Mouse (Mus musculus) forebrain, postnatal 0 days (tissue): ENCODE measurements around the gene Ctsh. TPM values are rescaled to one million over a fixed set of nuclear protein-coding genes. Genes with fewer than 3 reads are reported as not detected.
"Not testable (repeated sequence)": the region's sequence is repeated elsewhere in the genome, so short reads cannot be mapped to it uniquely, and the experiment has no call there.

Experiments
- ATAC-seq: fragments of 200-750 bp; cut with Nextera tagmentation; 2 replicates; pipeline ENCODE4 v1.8.0; 2017; ENCODE audit warnings: mild to moderate bottlenecking, moderate library complexity
- DNase-seq: peaks from one replicate; pipeline ENCODE4 v3.0.0-alpha.2; 2015
- H3K27ac ChIP-seq: fragments of 300-500 bp; sonication (generic); 2 replicates; pipeline ENCODE4 v1.5.1; 2014; ENCODE audit warnings: low read depth, mild to moderate bottlenecking, antibody characterized with exemption, low read length, moderate library complexity, mixed read lengths
- H3K27me3 ChIP-seq: fragments of 300-500 bp; sonication (generic); 2 replicates; pipeline ENCODE4 v1.6.1; 2014; ENCODE audit warnings: mild to moderate bottlenecking, low read length, mixed read lengths; ENCODE audit not compliant: insufficient read depth
- H3K36me3 ChIP-seq: fragments of 300-500 bp; sonication (generic); 2 replicates; pipeline ENCODE4 v1.6.1; 2014; ENCODE audit warnings: mild to moderate bottlenecking, moderate library complexity; ENCODE audit not compliant: insufficient read depth
- H3K4me1 ChIP-seq: fragments of 300-500 bp; sonication (generic); 2 replicates; pipeline ENCODE4 v1.6.1; 2014; ENCODE audit warnings: antibody characterized with exemption; ENCODE audit not compliant: insufficient read depth
- H3K4me2 ChIP-seq: fragments of 300-500 bp; sonication (generic); 2 replicates; pipeline ENCODE4 v1.6.1; 2014; ENCODE audit warnings: low read depth, mild to moderate bottlenecking, moderate library complexity
- H3K4me3 ChIP-seq: fragments of 300-500 bp; sonication (generic); 2 replicates; pipeline ENCODE4 v1.5.1; 2014; ENCODE audit warnings: low read depth, low read length, mixed read lengths
- H3K9ac ChIP-seq: fragments of 300-500 bp; sonication (generic); 2 replicates; pipeline ENCODE4 v1.6.1; 2014; ENCODE audit warnings: mild to moderate bottlenecking
- H3K9me3 ChIP-seq: fragments of 300-500 bp; sonication (generic); 2 replicates; pipeline ENCODE4 v1.6.1; 2016; ENCODE audit warnings: low read length
- CTCF ChIP-seq: sonication (generic); IDR thresholded peaks from 2 replicates; pipeline ENCODE4 v1.5.1; 2016; ENCODE audit warnings: antibody characterized with exemption, control low read depth, low read depth
- WGBS: fragments of 180-500 bp; shearing (Covaris S2); extraction: QIAGEN DNeasy Blood & Tissue Kit; methylation state at CpG from one replicate; pipeline ENCODE4 v1.1.7; 2014; 5-methylcytosine and 5-hydroxymethylcytosine counted together
- polyA plus RNA-seq: library from polyadenylated mRNA; unstranded; fragments of >200 nt; fragmentation: Nextera tagmentation; extraction: Ambion mirVana; gene quantifications from 2 replicates; pipeline ENCODE4 v1.2.1, GENCODE M21; 2015
- total RNA-seq: library from RNA; depleted of rRNA; stranded (reverse); fragments of >200 nt; gene quantifications from 2 replicates; pipeline ENCODE4 v1.2.3, GENCODE M21; 2014

Ctsh gene
- total and polyA plus RNA-seq, 2 experiments from 2014 or later: 29.9 to 35.8 TPM

GRCm38 (mm10) chr9:90055911-90056310, 2.0 kb downstream of the Ctsh start:
- Histone ChIP-seq H3K4me3 (no peak overlapping the region), H3K27me3 (0 out of 2 replicates have a peak, but pooled peaks cover 6% of the 10 kb centered on the region), H3K4me2 (no peak overlapping the region), H3K9me3 (no peaks in the 10 kb centered on the region), H3K36me3 (no peaks in the 10 kb centered on the region), H3K9ac (no peak overlapping the region), H3K27ac (no peak overlapping the region), H3K4me1 (no peaks in the 10 kb centered on the region)
- 82% methylated on average over 3 of the region's 3 CpGs for WGBS
- ATAC-seq: no peak
- TF ChIP-seq CTCF: no peak
- no peak for DNase-seq

- Histone ChIP-seq H3K27ac (no peak overlapping the region), H3K4me3 (no peak overlapping the region), H3K4me2 (no peak overlapping the region), H3K4me1 (no peaks in the 10 kb centered on the region), H3K9ac (no peak overlapping the region), H3K27me3 (0 out of 2 replicates have a peak, but pooled peaks cover 6% of the 10 kb centered on the region), H3K9me3 (no peaks in the 10 kb centered on the region), H3K36me3 (no peaks in the 10 kb centered on the region)
- ATAC-seq (no peak), DNase-seq (no peak)
- WGBS: 81% methylated on average over 2 of the region's 2 CpGs
- no peak for TF ChIP-seq CTCF
These were observed 2.8 kb downstream of the Ctsh start for GRCm38 (mm10) chr9:90056716-90057115.

- H3K27me3 ChIP-seq: 0 out of 2 replicates have a peak, but pooled peaks cover under 1% of the 10 kb centered on the region
- DNase-seq: no peak
- no peak overlapping the region for H3K27ac ChIP-seq
- H3K36me3 ChIP-seq: no peaks in the 10 kb centered on the region
- WGBS: 85% methylated on average over 9 of the region's 9 CpGs
- no peak for ATAC-seq
- no peaks in the 10 kb centered on the region for H3K4me1 ChIP-seq
- no peak overlapping the region for H3K4me2 ChIP-seq
- H3K9ac ChIP-seq: no peak overlapping the region
- H3K4me3 ChIP-seq: no peak overlapping the region
- no peak for TF ChIP-seq CTCF
- H3K9me3 ChIP-seq: no peaks in the 10 kb centered on the region
These were observed 6.0 kb downstream of the Ctsh start for GRCm38 (mm10) chr9:90059828-90060573.

GRCm38 (mm10) chr9:90060574-90060875, 6.6 kb downstream of the Ctsh start:
- 68% methylated on average over 2 of the region's 2 CpGs for WGBS
- Histone ChIP-seq H3K4me2 (no peak overlapping the region), H3K4me1 (no peaks in the 10 kb centered on the region), H3K27ac (no peak overlapping the region), H3K36me3 (no peaks in the 10 kb centered on the region), H3K27me3 (no peaks in the 10 kb centered on the region), H3K9ac (no peak overlapping the region), H3K9me3 (no peaks in the 10 kb centered on the region), H3K4me3 (no peak overlapping the region)
- ATAC-seq (no peak), DNase-seq (no peak)
- no peak for TF ChIP-seq CTCF

- not testable (repeated sequence) for H3K4me1 ChIP-seq, H3K9ac ChIP-seq, H3K27ac ChIP-seq, H3K27me3 ChIP-seq, ATAC-seq, H3K36me3 ChIP-seq, H3K9me3 ChIP-seq, H3K4me2 ChIP-seq, DNase-seq, H3K4me3 ChIP-seq
- WGBS: 97% methylated on average over 5 of the region's 5 CpGs
These were observed 7.0 kb downstream of the Ctsh start for GRCm38 (mm10) chr9:90060932-90061331.

- Histone ChIP-seq H3K9ac (no peak overlapping the region), H3K4me2 (no peak overlapping the region), H3K36me3 (no peaks in the 10 kb centered on the region), H3K4me3 (no peak overlapping the region), H3K27me3 (no peaks in the 10 kb centered on the region), H3K4me1 (no peaks in the 10 kb centered on the region), H3K9me3 (no peaks in the 10 kb centered on the region), H3K27ac (no peak overlapping the region)
- no peak for TF ChIP-seq CTCF
- no peak for DNase-seq
- ATAC-seq: no peak
- 78% methylated on average over 2 of the region's 2 CpGs for WGBS
These were observed 13.4 kb downstream of the Ctsh start for GRCm38 (mm10) chr9:90067341-90067740.

- H3K4me2 ChIP-seq: no peak overlapping the region
- H3K27me3 ChIP-seq: no peaks in the 10 kb centered on the region
- ATAC-seq (no peak), DNase-seq (no peak)
- no peak overlapping the region for H3K27ac ChIP-seq
- H3K9ac ChIP-seq: no peak overlapping the region
- H3K4me1 ChIP-seq: no peaks in the 10 kb centered on the region
- 87% methylated on average over 6 of the region's 6 CpGs for WGBS
- no peaks in the 10 kb centered on the region for H3K9me3 ChIP-seq
- no peaks in the 10 kb centered on the region for H3K36me3 ChIP-seq
- TF ChIP-seq CTCF: no peak
- no peak overlapping the region for H3K4me3 ChIP-seq
These were observed 14.8 kb downstream of the Ctsh start for GRCm38 (mm10) chr9:90068786-90069185.

GRCm38 (mm10) chr9:90069485-90069884, 15.5 kb downstream of the Ctsh start:
- H3K4me3 ChIP-seq: no peak overlapping the region
- no peak overlapping the region for H3K4me2 ChIP-seq
- no peaks in the 10 kb centered on the region for H3K36me3 ChIP-seq
- no peak overlapping the region for H3K27ac ChIP-seq
- TF ChIP-seq CTCF: no peak
- no peak overlapping the region for H3K9ac ChIP-seq
- DNase-seq (no peak), ATAC-seq (no peak)
- H3K4me1 ChIP-seq: no peaks in the 10 kb centered on the region
- H3K27me3 ChIP-seq: no peaks in the 10 kb centered on the region
- 84% methylated on average over 7 of the region's 7 CpGs for WGBS
- no peaks in the 10 kb centered on the region for H3K9me3 ChIP-seq
